Mouse (Mus musculus) urinary bladder, adult 18-20 months (tissue): ENCODE results near the gene Etfa.

Experiments
- DNase-seq, 2 experiments: peaks; one replicate each; pipeline ENCODE4 v3.0.0; 2022; ENCODE audit warnings: low spot score in 2 of 2, mixed read lengths in 2 of 2

Gene Etfa

DNA sequence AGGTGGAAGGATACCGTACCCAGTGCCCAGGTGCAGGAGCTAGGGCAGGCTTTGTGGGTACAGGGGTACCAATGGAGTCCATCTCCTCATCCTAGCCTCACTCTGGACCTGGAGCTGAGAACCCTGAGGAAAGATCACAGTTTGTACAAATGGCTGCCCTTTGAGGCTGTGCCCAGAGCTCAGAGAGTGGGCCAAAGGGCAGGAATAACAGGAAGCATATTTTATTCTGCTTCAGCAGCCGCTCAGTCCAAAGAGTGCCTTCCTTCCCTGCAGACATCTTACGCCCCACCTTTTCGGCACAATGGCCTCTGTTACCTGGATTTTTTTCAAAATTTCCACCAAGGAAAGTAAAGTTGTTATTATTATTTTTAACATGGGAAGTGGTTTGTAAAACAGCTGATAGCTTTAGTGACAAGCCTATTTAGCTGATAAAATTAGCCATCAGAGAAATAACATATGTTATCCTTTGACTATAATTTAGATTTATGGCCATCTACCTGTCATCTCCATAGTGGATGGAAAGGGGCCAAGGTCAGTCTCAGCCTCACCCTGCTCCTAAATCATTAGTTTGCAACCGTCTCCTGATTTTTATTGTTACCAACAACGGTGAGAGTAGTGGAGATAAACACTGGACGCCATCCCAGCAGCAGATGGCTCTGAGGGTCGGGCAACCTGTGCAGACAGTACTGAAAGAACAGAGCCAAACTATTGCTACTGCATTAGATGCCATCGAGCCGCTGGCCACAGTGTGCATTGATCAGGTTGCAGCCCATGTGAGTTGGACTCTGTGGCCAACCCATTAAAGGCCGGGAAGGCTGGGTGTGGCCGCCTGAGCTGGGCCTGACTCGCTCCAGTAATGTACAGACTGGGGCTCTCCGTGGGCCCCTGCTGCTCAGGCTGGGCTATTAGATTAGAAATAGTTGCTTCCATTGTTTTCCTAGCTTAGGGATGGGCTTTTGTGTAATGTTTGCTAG lies 88.3 kb downstream of the Etfa start:
- no peak for DNase-seq

DNA sequence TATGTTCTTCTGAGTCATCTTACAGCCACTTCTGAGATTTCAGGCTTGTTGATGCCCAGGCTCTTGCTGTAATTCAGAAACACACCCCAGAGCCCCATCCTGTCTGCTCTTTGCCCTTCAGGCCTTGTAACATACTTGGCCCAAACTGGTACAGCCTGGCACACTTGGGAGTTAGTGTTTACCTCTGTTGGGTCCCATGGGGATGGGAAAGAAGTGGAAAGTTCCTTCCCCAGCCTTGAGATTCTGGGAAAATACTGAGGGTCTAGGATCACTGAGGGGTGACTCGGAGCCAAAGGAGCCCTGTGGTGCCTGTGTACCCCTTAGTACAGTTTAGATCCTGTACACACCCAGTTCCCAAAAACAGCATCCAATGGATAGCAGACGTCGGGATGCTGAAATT lies 90.3 kb downstream of the Etfa start:
- no peak for DNase-seq

DNA sequence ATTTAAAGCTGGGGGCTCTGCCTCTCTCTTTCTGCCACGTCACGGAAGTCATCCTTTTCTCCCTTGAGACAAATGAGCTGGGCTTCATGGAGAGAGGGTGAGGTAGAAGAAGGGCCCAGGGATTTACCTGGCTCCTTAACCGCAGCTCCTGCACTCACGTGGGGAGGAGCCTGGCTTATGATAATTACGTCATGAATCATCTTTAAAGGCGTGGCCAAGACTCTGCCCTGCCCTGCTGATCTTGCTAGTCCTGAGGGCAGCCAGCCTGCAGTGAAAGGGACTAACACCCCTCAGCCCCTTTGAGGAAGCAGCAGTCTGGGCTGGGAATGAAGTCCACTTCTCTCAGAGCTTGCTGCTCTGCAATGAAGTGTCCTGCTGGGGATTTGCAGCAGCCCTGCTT lies 100.9 kb downstream of the Etfa start:
- no peak for DNase-seq

DNA sequence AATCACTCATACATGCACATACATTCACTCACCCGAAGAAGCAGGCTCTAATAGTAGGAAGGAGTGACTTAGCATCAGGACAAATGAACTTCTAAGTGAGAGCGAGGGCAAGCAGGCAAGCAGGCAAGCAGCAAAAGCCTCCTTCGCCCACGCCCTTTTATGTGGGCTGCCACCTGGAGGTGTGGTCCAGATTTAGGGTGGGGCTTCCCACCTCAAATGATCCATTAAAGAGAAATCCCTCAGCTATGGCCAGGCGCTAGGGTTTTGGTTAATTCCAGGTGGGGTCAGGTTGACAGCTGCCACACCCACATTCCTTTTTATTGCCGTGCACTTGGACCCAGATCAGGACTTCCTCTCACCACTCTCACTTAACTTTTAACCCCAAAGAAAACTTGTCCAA lies 101.6 kb downstream of the Etfa start:
- peak in 1 of 2 experiments; percentile 9 for DNase-seq

DNA sequence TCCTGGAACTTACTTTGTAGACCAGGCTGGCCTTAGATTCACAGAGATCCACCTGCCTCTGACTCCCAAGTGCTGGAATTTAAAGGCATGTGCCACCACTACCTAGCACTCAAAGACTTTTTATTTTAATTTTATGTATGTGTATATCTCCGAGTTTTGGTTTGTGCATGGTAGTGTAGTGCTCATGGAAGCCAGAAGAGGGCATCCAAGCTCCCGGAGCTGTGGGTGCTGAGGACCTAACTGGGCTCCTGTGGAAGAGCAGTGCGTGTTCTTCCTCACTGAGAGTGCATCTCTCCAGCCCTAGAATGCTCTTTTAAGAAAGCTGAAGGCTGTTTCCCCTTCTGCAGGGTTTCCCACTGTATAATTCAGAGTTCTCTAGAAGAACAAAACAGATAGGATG lies 102.2 kb downstream of the Etfa start:
- DNase-seq: no peak

DNA sequence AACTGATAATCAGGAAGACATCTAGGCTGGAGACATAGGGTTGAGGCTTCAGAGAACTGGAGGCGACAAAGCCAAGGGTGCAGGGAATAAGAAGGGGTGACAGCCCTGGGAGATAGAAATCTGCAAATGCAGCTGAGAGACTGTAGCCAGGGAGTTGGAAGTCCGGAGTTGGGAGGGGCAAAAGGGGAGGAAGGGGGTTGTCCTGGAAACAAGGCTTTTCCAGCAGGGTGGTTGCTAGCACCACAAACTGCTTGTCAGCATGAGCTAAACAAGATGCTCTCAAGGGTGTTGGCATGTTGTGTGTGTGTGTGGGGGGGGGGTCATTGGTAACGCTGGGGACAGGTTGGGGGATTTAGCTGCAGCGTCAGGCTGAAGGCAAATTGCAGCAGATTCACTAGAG lies 103.2 kb downstream of the Etfa start:
- no peak for DNase-seq

DNA sequence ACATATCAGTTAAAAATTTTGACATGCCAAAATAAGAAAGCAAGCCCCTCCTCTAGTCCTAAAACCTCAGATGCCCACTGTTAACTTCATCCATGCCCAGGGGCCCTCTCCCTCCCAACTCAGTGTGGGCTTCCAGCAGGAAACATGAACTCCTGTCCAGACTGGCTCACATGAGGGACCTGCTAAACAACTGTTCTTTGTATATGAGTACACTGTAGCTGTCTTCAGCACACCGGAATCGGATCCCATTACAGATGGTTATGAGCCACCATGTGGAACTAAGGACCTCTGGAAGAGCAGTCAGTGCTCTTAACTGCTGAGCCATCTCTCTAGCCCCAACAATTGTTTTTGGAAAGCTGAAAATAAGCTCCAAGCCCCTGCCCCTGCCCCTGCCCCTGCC lies 105.3 kb downstream of the Etfa start:
- no peak for DNase-seq

DNA sequence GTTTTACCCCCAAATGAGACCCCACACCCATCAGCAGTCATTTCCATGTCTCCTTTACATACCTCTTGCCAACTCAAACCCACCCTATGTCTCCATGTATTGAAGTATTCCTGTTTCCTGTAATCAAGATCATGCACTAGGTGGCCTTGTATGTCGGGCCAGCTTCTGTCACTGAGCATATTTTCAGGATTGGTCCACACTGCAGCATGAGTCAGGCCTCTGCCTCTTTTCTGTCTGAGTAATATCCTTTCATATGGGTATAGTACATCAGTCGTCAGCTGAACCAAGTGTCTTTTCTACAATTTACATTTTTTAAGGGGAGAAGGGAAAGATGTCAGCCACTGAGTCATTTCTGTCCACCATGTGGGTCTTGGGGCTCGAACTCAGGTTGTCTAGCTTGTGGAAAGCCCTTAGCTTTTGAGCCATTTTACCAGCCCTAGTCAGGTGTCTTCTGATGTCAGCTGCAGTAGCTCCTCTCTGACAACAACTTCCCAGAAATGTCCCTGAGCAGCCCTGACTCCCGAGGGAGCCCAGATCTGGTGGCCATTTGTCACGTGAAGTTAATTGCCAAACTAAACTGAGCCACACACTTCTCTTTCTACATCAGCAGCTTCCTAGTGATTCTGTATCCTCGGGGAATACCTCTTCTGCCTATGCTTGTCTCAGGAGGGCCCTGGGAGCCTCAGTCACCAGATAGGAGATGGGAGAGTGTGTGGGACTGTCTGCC lies 106.9 kb downstream of the Etfa start:
- no peak for DNase-seq
